Mouse (Mus musculus): ENCODE measurements around the gene Gm12216.

DNA sequence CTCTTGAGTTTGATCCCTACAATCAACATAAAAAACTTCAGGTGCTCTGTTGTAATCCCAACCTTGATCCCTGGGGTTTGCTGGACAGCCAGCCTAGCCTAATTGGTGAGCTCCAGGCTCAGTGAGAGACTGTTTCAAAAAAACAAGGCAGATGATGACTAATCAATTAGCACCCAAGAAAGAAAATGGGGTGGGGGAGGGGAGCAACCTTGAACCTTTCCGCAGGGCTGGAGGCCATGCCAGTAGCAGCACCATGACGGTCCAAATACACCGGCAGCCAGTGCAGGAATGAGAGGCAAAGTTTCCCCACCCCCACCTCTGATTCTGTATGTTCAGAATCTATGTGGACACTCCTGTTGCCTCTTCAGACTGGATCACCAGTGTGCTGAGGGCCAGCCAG lies 69.8 kb downstream of the Gm12216 start:
- TF ChIP-seq CTCF (IDR thresholded peaks at IDR 0.05; ENCODE audit: low read depth, low read length) (no peak), POLR2A (IDR thresholded peaks at IDR 0.05; ENCODE audit: insufficient read depth, low read length) (no peak)
